Mouse (Mus musculus): ENCODE data around the gene Cox19. TPM values are rescaled to one million over a fixed set of nuclear protein-coding genes. Genes with fewer than 3 reads are reported as not detected.

Gene Cox19
- polyA plus RNA-seq, 1 experiment from 2014 or later: 77.3 TPM

- H3K9me3 ChIP-seq (replicated peaks): no peaks in the 10 kb centered on the region
- no peaks in the 10 kb centered on the region for H3K27me3 ChIP-seq
- peak overlapping the region; percentile 98 for H3K27ac ChIP-seq
- 1% methylated on average over 60 of the region's 73 CpGs for WGBS
- peak overlapping the region; percentile 78 for H3K9ac ChIP-seq
- H3K4me3 ChIP-seq: peak overlapping the region; percentile 81
- H3K36me3 ChIP-seq: no peaks in the 10 kb centered on the region
- peak overlapping the region; percentile 81 for H3K4me2 ChIP-seq
- peaks cover 91% of the 10 kb centered on the region for H3K4me1 ChIP-seq (replicated peaks)
- ATAC-seq (replicated peaks; ENCODE audit: insufficient number of reproducible peaks, insufficient read depth, low FRiP score, low read depth): peak; percentile 76
These were observed 29.4 kb upstream of the Cox19 start for GRCm38 (mm10) chr5:139380385-139381248.

- H3K9me3 ChIP-seq (replicated peaks): no peaks in the 10 kb centered on the region
These were observed 28.7 kb upstream of the Cox19 start for GRCm38 (mm10) chr5:139379771-139380384.

GRCm38 (mm10) chr5:139378986-139379629, 27.9 kb upstream of the Cox19 start:
- peak; percentile 55 for ATAC-seq (replicated peaks; ENCODE audit: insufficient number of reproducible peaks, insufficient read depth, low FRiP score, low read depth)
- Histone ChIP-seq H3K9ac (no peak overlapping the region), H3K9me3 (replicated peaks) (no peaks in the 10 kb centered on the region), H3K4me3 (peak overlapping the region; percentile 81; the same call in 1 of the 2 replicates), H3K4me1 (replicated peaks) (peaks cover 76% of the 10 kb centered on the region), H3K27ac (peak overlapping the region; percentile 98), H3K36me3 (no peaks in the 10 kb centered on the region), H3K4me2 (peak overlapping the region; percentile 81), H3K27me3 (no peaks in the 10 kb centered on the region)
- 16% methylated on average over 21 of the region's 21 CpGs for WGBS

More at GRCm38 (mm10) chr5:139379771-139380384, 28.7 kb upstream of the Cox19 start:
- ATAC-seq (replicated peaks; ENCODE audit: insufficient number of reproducible peaks, insufficient read depth, low FRiP score, low read depth): no peak
- peak overlapping the region; percentile 81 for H3K4me3 ChIP-seq
- H3K36me3 ChIP-seq: no peaks in the 10 kb centered on the region
- peak overlapping the region; percentile 98 for H3K27ac ChIP-seq
- H3K4me1 ChIP-seq (replicated peaks): peaks cover 84% of the 10 kb centered on the region
- H3K4me2 ChIP-seq: peak overlapping the region; percentile 81
- H3K27me3 ChIP-seq: no peaks in the 10 kb centered on the region
- H3K9ac ChIP-seq: peak overlapping the region; percentile 78
- 14% methylated on average over 8 of the region's 8 CpGs for WGBS

GRCm38 (mm10) chr5:139378271-139378556, 27.0 kb upstream of the Cox19 start:
- Histone ChIP-seq H3K36me3 (no peaks in the 10 kb centered on the region), H3K9ac (0 out of 2 replicates have a peak overlapping the region, but pooled peaks have one; percentile 48), H3K27ac (peak overlapping the region; percentile 98), H3K4me1 (replicated peaks) (peaks cover 69% of the 10 kb centered on the region), H3K27me3 (no peaks in the 10 kb centered on the region), H3K4me2 (peak overlapping the region; percentile 49), H3K9me3 (replicated peaks) (no peaks in the 10 kb centered on the region), H3K4me3 (peak overlapping the region; percentile 18; the same call in 1 of the 2 replicates)
- WGBS: 71% methylated on average over 7 of the region's 7 CpGs
- ATAC-seq (replicated peaks; ENCODE audit: insufficient number of reproducible peaks, insufficient read depth, low FRiP score, low read depth): no peak

- H3K4me3 ChIP-seq: peak within 1 kb of the TSS; percentile 18; the same call in 1 of the 2 replicates
- H3K27ac ChIP-seq: peak within 1 kb of the TSS; percentile 98
- peak within 1 kb of the TSS; percentile 48 for H3K9ac ChIP-seq
- 10% methylated on average over 18 of the region's 18 CpGs for WGBS
- H3K9me3 ChIP-seq (replicated peaks): no peaks in the 10 kb centered on the region
- no peaks in the 10 kb centered on the region for H3K27me3 ChIP-seq
- ATAC-seq (replicated peaks; ENCODE audit: insufficient number of reproducible peaks, insufficient read depth, low FRiP score, low read depth): peak; percentile 58
- peak within 1 kb of the TSS; percentile 81 for H3K4me2 ChIP-seq
- H3K36me3 ChIP-seq: no peaks in the 10 kb centered on the region
- H3K4me1 ChIP-seq (replicated peaks): peaks cover 69% of the 10 kb centered on the region
These were observed 26.5 kb upstream of the Cox19 start, which contains the start of gene Gpr146 for GRCm38 (mm10) chr5:139377468-139378270. TSS of gene Gpr146 (plus strand) at chr5:139377697.

GRCm38 (mm10) chr5:139374841-139375240, 23.6 kb upstream of the Cox19 start:
- H3K9me3 ChIP-seq (replicated peaks): no peaks in the 10 kb centered on the region
- H3K9ac ChIP-seq: no peak overlapping the region
- H3K36me3 ChIP-seq: no peaks in the 10 kb centered on the region
- H3K4me3 ChIP-seq: no peak overlapping the region
- ATAC-seq (replicated peaks; ENCODE audit: insufficient number of reproducible peaks, insufficient read depth, low FRiP score, low read depth): no peak
- 79% methylated on average over 2 of the region's 2 CpGs for WGBS
- H3K27ac ChIP-seq: no peak overlapping the region
- no peaks in the 10 kb centered on the region for H3K27me3 ChIP-seq
- H3K4me2 ChIP-seq: no peak overlapping the region
- peaks cover 63% of the 10 kb centered on the region for H3K4me1 ChIP-seq (replicated peaks)

GRCm38 (mm10) chr5:139373889-139374444, 22.7 kb upstream of the Cox19 start:
- Histone ChIP-seq H3K27ac (no peak overlapping the region), H3K4me3 (no peak overlapping the region), H3K9me3 (replicated peaks) (no peaks in the 10 kb centered on the region), H3K4me2 (no peak overlapping the region), H3K36me3 (no peaks in the 10 kb centered on the region), H3K27me3 (no peaks in the 10 kb centered on the region), H3K9ac (no peak overlapping the region), H3K4me1 (replicated peaks) (peaks cover 55% of the 10 kb centered on the region)
- ATAC-seq (replicated peaks; ENCODE audit: insufficient number of reproducible peaks, insufficient read depth, low FRiP score, low read depth): no peak
- WGBS: 73% methylated on average over 6 of the region's 6 CpGs

- H3K4me3 ChIP-seq: no peak overlapping the region
These were observed 21.9 kb upstream of the Cox19 start for GRCm38 (mm10) chr5:139373126-139373525.

GRCm38 (mm10) chr5:139371631-139372401, 20.6 kb upstream of the Cox19 start:
- no peaks in the 10 kb centered on the region for H3K27me3 ChIP-seq
- H3K4me3 ChIP-seq: peak overlapping the region; percentile 72
- peak overlapping the region; percentile 86 for H3K27ac ChIP-seq
- WGBS: 1% methylated on average over 39 of the region's 39 CpGs
- peaks cover 34% of the 10 kb centered on the region for H3K4me1 ChIP-seq (replicated peaks)
- peak; percentile 91 for ATAC-seq (replicated peaks; ENCODE audit: insufficient number of reproducible peaks, insufficient read depth, low FRiP score, low read depth)
- no peaks in the 10 kb centered on the region for H3K36me3 ChIP-seq
- peak overlapping the region; percentile 84 for H3K9ac ChIP-seq
- H3K9me3 ChIP-seq (replicated peaks): no peaks in the 10 kb centered on the region
- peak overlapping the region; percentile 89 for H3K4me2 ChIP-seq

More at GRCm38 (mm10) chr5:139373126-139373525, 21.9 kb upstream of the Cox19 start:
- H3K9ac ChIP-seq: 0 out of 2 replicates have a peak overlapping the region, but pooled peaks have one; percentile 84
- H3K36me3 ChIP-seq: no peaks in the 10 kb centered on the region
- ATAC-seq (replicated peaks; ENCODE audit: insufficient number of reproducible peaks, insufficient read depth, low FRiP score, low read depth): no peak
- WGBS: 67% methylated on average over 3 of the region's 3 CpGs
- H3K9me3 ChIP-seq (replicated peaks): no peaks in the 10 kb centered on the region
- peaks cover 47% of the 10 kb centered on the region for H3K4me1 ChIP-seq (replicated peaks)
- H3K27me3 ChIP-seq: no peaks in the 10 kb centered on the region
- H3K4me2 ChIP-seq: no peak overlapping the region
- peak overlapping the region; percentile 13; the same call in 1 of the 2 replicates for H3K27ac ChIP-seq

GRCm38 (mm10) chr5:139371118-139371517, 19.9 kb upstream of the Cox19 start:
- WGBS: 67% methylated on average over 5 of the region's 5 CpGs
- H3K9ac ChIP-seq: peak overlapping the region; percentile 84
- no peaks in the 10 kb centered on the region for H3K27me3 ChIP-seq
- H3K4me3 ChIP-seq: peak overlapping the region; percentile 72
- no peak for ATAC-seq (replicated peaks; ENCODE audit: insufficient number of reproducible peaks, insufficient read depth, low FRiP score, low read depth)
- no peaks in the 10 kb centered on the region for H3K9me3 ChIP-seq (replicated peaks)
- peaks cover 27% of the 10 kb centered on the region for H3K4me1 ChIP-seq (replicated peaks)
- peak overlapping the region; percentile 86 for H3K27ac ChIP-seq
- no peaks in the 10 kb centered on the region for H3K36me3 ChIP-seq
- peak overlapping the region; percentile 89 for H3K4me2 ChIP-seq

Data from heart, embryonic 15.5 days (tissue).